Comparison of ENCODE assay signal across 16 mouse cellular contexts in the genomic region with DNA sequence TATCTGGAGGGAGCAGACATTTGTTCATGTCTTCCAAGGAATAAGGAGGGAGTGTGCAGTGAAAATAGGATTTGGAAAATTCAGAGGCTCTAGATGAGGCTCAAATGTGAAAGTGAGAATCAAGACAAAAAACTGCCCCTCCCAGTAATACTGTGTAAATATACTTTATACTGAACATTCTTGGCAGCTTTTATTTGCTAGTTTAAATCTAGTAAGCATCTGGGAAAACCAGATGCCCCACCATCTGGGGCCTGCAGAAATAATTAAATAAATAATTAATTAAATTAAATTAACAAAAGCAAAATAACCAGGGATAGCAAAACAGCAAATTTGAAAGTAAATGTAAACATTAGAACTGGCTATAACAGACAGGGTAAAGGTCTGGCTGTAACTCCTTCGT.
"Had no signal": no experiment of that assay in that cellular context is flagged by ENCODE, and none has a peak within 500 bp of the region (broad histone marks: within the 10 kb centered on the region; RNA-seq: fewer than 3 reads in every experiment).

No protein-coding gene starts in this region.

- DNase-seq: lung, adult 2 months; lung, postnatal 14 days; lung, postnatal 36 days; right cerebral cortex, postnatal 14 days; thymus, adult 2 months; thymus, postnatal 25 days; thymus, postnatal 4 days had no signal

- H3K4me2 ChIP-seq: lung, embryonic 15.5 days; midbrain, embryonic 11.5 days; midbrain, embryonic 13.5 days; midbrain, embryonic 15.5 days; neural tube, embryonic 12.5 days; stomach, embryonic 15.5 days had no signal

- H3K9me3 ChIP-seq: lung, embryonic 15.5 days; midbrain, embryonic 13.5 days; midbrain, embryonic 15.5 days; neural tube, embryonic 12.5 days; stomach, embryonic 15.5 days had no signal

- H3K27ac ChIP-seq: lung, embryonic 15.5 days; macrophage; midbrain, embryonic 13.5 days; midbrain, embryonic 15.5 days; neural tube, embryonic 12.5 days; stomach, embryonic 15.5 days had no signal

- H3K27me3 ChIP-seq: lung, embryonic 15.5 days; megakaryocyte, embryonic 14.5 days; midbrain, embryonic 13.5 days; midbrain, embryonic 15.5 days; neural tube, embryonic 12.5 days; stomach, embryonic 15.5 days had no signal

- H3K4me3 ChIP-seq: lung, embryonic 15.5 days; megakaryocyte, embryonic 14.5 days; midbrain, embryonic 13.5 days; midbrain, embryonic 15.5 days; neural tube, embryonic 12.5 days; stomach, embryonic 15.5 days had no signal

- H3K36me3 ChIP-seq: lung, embryonic 15.5 days; midbrain, embryonic 13.5 days; midbrain, embryonic 15.5 days; neural tube, embryonic 12.5 days; stomach, embryonic 15.5 days had no signal

- H3K4me1 ChIP-seq: lung, embryonic 15.5 days; megakaryocyte, embryonic 14.5 days; midbrain, embryonic 13.5 days; midbrain, embryonic 15.5 days; neural tube, embryonic 12.5 days; stomach, embryonic 15.5 days had no signal

- H3K9ac ChIP-seq: lung, embryonic 15.5 days; midbrain, embryonic 13.5 days; midbrain, embryonic 15.5 days; neural tube, embryonic 12.5 days; stomach, embryonic 15.5 days had no signal

- ATAC-seq: lung, postnatal 0 days; midbrain, embryonic 13.5 days; midbrain, embryonic 15.5 days had no signal
